Mouse (Mus musculus) thymus, adult 2 months (tissue): ENCODE results near the gene Huwe1.

Experiments
- CTCF ChIP-seq: fragments of 200-500 bp; IDR thresholded peaks from 2 replicates; pipeline ENCODE4 v1.5.1; 2012; ENCODE audit warnings: mild to moderate bottlenecking, control low read depth, low read length, moderate library complexity, borderline replicate concordance; ENCODE audit not compliant: control insufficient read depth, poor library complexity, insufficient read depth; ENCODE audit errors: extremely low read depth
- POLR2A ChIP-seq: fragments of 200-500 bp; IDR thresholded peaks from 2 replicates; pipeline ENCODE4 v1.6.1; 2012; ENCODE audit warnings: mild to moderate bottlenecking, low read length, control low read depth, moderate library complexity; ENCODE audit not compliant: control insufficient read depth, poor library complexity, insufficient read depth; ENCODE audit errors: extremely low read depth

DNA sequence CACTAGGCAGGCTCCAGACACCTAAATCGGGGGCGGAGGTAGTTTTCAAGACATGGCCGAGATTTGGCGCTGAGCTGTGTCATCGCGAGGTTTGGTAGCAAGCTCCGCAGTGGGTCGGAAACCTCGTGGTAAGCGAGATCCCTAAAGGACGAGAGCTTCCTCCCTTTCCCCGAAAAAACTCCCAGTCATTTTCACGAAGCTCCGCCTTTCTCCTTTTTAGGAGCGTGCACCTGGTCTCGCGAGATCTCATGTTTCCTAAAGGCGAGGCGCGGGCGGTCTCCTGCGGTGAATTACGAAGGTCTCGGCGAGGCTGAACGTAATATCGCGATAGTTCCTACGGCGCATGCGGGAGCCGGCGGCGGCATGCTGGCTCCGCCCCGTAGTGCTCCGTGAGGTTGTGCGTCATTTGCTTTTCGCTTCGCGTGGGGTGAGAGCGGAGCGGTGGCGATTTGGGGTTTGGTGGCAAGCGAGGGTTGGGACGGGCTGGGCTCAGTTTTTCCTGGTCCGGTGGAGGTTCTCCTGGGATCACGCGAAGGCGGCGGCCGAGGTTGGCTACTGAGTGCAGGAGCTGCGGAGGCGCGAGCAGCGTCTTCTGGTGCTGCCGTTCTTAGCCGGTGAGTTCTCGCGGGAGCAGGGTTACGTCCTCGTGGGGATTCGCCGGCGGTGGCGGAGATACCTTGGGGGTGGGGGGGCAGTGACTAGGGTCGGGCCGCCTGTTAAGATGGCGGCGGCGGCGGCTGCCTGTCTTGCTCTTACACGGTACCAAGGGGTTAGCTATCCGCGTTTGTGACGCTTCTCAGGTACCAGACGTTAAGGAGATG, 2.6 kb downstream of the Huwe1 start:
- TF ChIP-seq POLR2A (peak; percentile 50; the same call in 1 of the 2 replicates), CTCF (no peak)
